Comparison of ENCODE assay signal across 17 mouse cellular contexts in the genomic region with DNA sequence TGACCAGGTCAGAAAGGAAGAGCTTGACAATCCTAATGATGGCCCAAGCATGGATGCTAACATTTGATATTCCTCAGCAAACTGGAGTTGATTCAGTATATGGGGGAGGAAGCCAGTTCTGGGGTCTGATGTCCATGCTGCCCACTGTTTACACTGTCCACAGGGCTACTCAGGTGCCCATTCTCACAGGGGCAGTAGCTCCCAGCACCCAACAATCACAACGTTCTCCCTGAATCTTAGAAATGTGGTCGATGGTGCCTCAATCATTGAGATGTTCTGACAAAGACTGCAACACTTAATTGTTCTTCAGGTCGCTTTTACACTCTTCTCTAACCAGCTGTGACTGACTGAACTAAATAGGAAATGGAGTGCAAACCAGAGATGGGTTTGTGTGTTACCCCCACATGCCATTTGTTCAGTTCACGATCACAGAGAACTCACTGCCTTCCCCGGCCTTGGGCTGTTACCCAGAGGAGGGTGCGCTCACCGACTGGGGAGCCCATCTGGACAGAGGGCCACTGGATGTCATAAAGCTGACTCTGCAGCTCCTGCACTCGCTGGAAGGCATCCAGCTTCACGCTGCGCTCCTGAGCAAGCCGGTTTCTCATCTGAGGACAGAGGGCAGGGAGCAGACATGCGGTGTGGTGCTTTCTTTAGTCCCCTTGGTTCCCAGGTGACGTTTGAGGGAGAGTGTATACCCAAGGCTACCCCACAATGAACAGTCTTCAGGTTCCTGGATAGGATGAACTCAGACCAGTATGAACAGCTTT. TPM values are rescaled to one million over a fixed set of nuclear protein-coding genes. Genes with fewer than 3 reads are reported as not detected.
DNase-seq lines count a peak whose midpoint lies in the region; ATAC-seq lines count a peak whose summit lies in the region.
"Had no signal": no experiment of that assay in that cellular context is flagged by ENCODE, and none has a peak within 500 bp of the region (broad histone marks: within the 10 kb centered on the region; RNA-seq: fewer than 3 reads in every experiment).

No protein-coding gene starts in this region.

- H3K4me2 ChIP-seq in kidney, embryonic 14.5 days (replicated peaks; ENCODE audit: low read depth, low read length): no peak overlapping the region
- H3K4me2 ChIP-seq: limb, embryonic 13.5 days; neural tube, embryonic 13.5 days; stomach, embryonic 15.5 days had no signal

- DNase-seq in adrenal gland, adult (ENCODE audit: inconsistent age in 2 of 2, low spot score in 1 of 2): peak; percentile 33 to 51
- no peak for DNase-seq in adrenal gland, postnatal 4 days (ENCODE audit: low spot score in 2 of 2)
- DNase-seq in heart, embryonic 10.5 days (ENCODE audit: low spot score): peak; percentile 59
- DNase-seq in heart, adult 8-10 months (ENCODE audit: low spot score): no peak
- DNase-seq in adrenal gland, postnatal 10 days: peak; percentile 47
- DNase-seq in right cerebral cortex, adult 18-20 months: no peak
- DNase-seq: cerebellum, adult 11 months; lung, adult 18-20 months; thymus, postnatal 36 days had no signal

- no peak overlapping the region for H3K4me3 ChIP-seq in heart, embryonic 10.5 days
- no peak overlapping the region for H3K4me3 ChIP-seq in kidney, embryonic 14.5 days (ENCODE audit: low read length)
- H3K4me3 ChIP-seq: hindbrain, embryonic 10.5 days; limb, embryonic 13.5 days; neural tube, embryonic 13.5 days; stomach, embryonic 15.5 days had no signal

- peaks cover 13% of the 10 kb centered on the region for H3K4me1 ChIP-seq in heart, embryonic 10.5 days
- no peaks in the 10 kb centered on the region for H3K4me1 ChIP-seq in kidney, embryonic 14.5 days (ENCODE audit: control insufficient read depth, insufficient read depth, low read length)

- no peaks in the 10 kb centered on the region for H3K36me3 ChIP-seq in heart, embryonic 10.5 days
- H3K36me3 ChIP-seq in kidney, embryonic 14.5 days (ENCODE audit: control insufficient read depth, insufficient read depth, low read length): no peaks in the 10 kb centered on the region
- H3K36me3 ChIP-seq: hindbrain, embryonic 10.5 days; neural tube, embryonic 13.5 days; stomach, embryonic 15.5 days had no signal

- 0 out of 2 replicates have a peak, but pooled peaks have one; percentile 39 for ATAC-seq in kidney, embryonic 14.5 days (ENCODE audit: low FRiP score, low TSS enrichment)
- no peak for ATAC-seq in frontal cortex, adult (ENCODE audit: low TSS enrichment)
- ATAC-seq: midbrain, embryonic 16.5 days; Patski had no signal

- no peak overlapping the region for H3K9ac ChIP-seq in kidney, embryonic 14.5 days (ENCODE audit: low read depth, low read length)
- H3K9ac ChIP-seq: limb, embryonic 13.5 days; neural tube, embryonic 13.5 days; stomach, embryonic 15.5 days had no signal

- 68% methylated on average over 13 of the region's 13 CpGs for WGBS in heart, embryonic 10.5 days
- 38% methylated on average over 13 of the region's 13 CpGs for WGBS in kidney, embryonic 14.5 days

- no peaks in the 10 kb centered on the region for H3K27me3 ChIP-seq in heart, embryonic 10.5 days (ENCODE audit: insufficient read depth, poor library complexity, severe bottlenecking)
- no peaks in the 10 kb centered on the region for H3K27me3 ChIP-seq in kidney, embryonic 14.5 days (ENCODE audit: control insufficient read depth, insufficient read depth, low read length)
- H3K27me3 ChIP-seq: limb, embryonic 13.5 days; neural tube, embryonic 13.5 days; Patski; stomach, embryonic 15.5 days had no signal

- peaks cover 4% of the 10 kb centered on the region for H3K9me3 ChIP-seq in heart, embryonic 10.5 days
- H3K9me3 ChIP-seq in kidney, embryonic 14.5 days (ENCODE audit: control insufficient read depth, low read length): peaks cover 6% of the 10 kb centered on the region
- H3K9me3 ChIP-seq: stomach, embryonic 15.5 days had no signal

- no peak overlapping the region for H3K27ac ChIP-seq in heart, embryonic 10.5 days
- no peak overlapping the region for H3K27ac ChIP-seq in kidney, embryonic 14.5 days (ENCODE audit: low read depth, low read length)
- H3K27ac ChIP-seq: hindbrain, embryonic 10.5 days; limb, embryonic 13.5 days; neural tube, embryonic 13.5 days; stomach, embryonic 15.5 days had no signal

RNA-seq across cellular contexts. Expression of gene Cd164, which starts 27.4 kb away (rescaled TPM):
- total RNA-seq in adrenal gland, postnatal 4 days (2021): 100 to 1,000 TPM; 195 to 202 TPM
- polyA plus RNA-seq in heart, embryonic 10.5 days (2016; fragmentation: Nextera tagmentation; extraction: Ambion mirVana): 156 and 169 TPM in 2 replicates
- total RNA-seq in heart, adult 8-10 months (2022): 100 to 1,000 TPM; 143 to 147 (median 145) TPM
- total RNA-seq in adrenal gland, postnatal 10 days (2021): 100 to 1,000 TPM; 181 to 183 TPM
- 134 and 221 TPM in 2 replicates for polyA plus RNA-seq in kidney, embryonic 14.5 days (2014; fragmentation: Nextera tagmentation; extraction: Ambion mirVana)

RNA-seq across cellular contexts. Expression of gene Ppil6, which starts 56.3 kb away (rescaled TPM):
- total RNA-seq in adrenal gland, postnatal 4 days (2021): 1 to 10 TPM; 2.1 to 2.2 TPM
- 0.95 and 1.3 TPM in 2 replicates for polyA plus RNA-seq in heart, embryonic 10.5 days (2016; fragmentation: Nextera tagmentation; extraction: Ambion mirVana)
- total RNA-seq in heart, adult 8-10 months (2022): 1 to 10 TPM in 2 of 4 experiments, under 1 TPM in 2; 0.78 to 1.4 (median 1.1) TPM
- total RNA-seq in adrenal gland, postnatal 10 days (2021): 1 to 10 TPM in 1 of 2 experiments, under 1 TPM in 1; 0.33 to 1.1 TPM
- polyA plus RNA-seq in kidney, embryonic 14.5 days (2014; fragmentation: Nextera tagmentation; extraction: Ambion mirVana): 1.2 and 3.1 TPM in 2 replicates

RNA-seq across cellular contexts. Expression of gene Smpd2, which starts 56.4 kb away (rescaled TPM):
- total RNA-seq in adrenal gland, postnatal 4 days (2021): 10 to 100 TPM; 44.0 to 45.6 TPM
- polyA plus RNA-seq in heart, embryonic 10.5 days (2016; fragmentation: Nextera tagmentation; extraction: Ambion mirVana): 51.8 and 52.7 TPM in 2 replicates
- 10 to 100 TPM; 30.1 to 40.2 (median 34.8) TPM for total RNA-seq in heart, adult 8-10 months (2022)
- 10 to 100 TPM; 23.6 to 29.0 TPM for total RNA-seq in adrenal gland, postnatal 10 days (2021)
- 53.8 and 59.2 TPM in 2 replicates for polyA plus RNA-seq in kidney, embryonic 14.5 days (2014; fragmentation: Nextera tagmentation; extraction: Ambion mirVana)

Comparison
In these comparisons a context has a peak if more than half of its experiments do, and no peak if none do; other contexts are left out.
1. DNase-seq: peak in adrenal gland, adult (2 of 2), heart, embryonic 10.5 days (single experiment) and adrenal gland, postnatal 10 days (single experiment); none in adrenal gland, postnatal 4 days (0 of 2), heart, adult 8-10 months (single experiment) and right cerebral cortex, adult 18-20 months (single experiment).